Mouse (Mus musculus): ENCODE data around the gene Fam83f. TPM values are rescaled to one million over a fixed set of nuclear protein-coding genes. Genes with fewer than 3 reads are reported as not detected.

The Fam83f gene
- polyA plus RNA-seq, 1 experiment from 2014 or later = 0.60 TPM

GRCm38 (mm10) chr15:80739972-80740371 is 68.3 kb downstream of the Fam83f start:
- WGBS = 91% methylated on average over 1 of the region's 1 CpGs
- Histone ChIP-seq H3K27me3 (ENCODE audit: insufficient read depth, poor library complexity, severe bottlenecking) (no peaks in the 10 kb centered on the region), H3K9me3 (no peaks in the 10 kb centered on the region), H3K27ac (no peak overlapping the region), H3K36me3 (no peaks in the 10 kb centered on the region), H3K4me1 (replicated peaks) (no peaks in the 10 kb centered on the region), H3K4me3 (no peak overlapping the region)
- no peak for DNase-seq (ENCODE audit: low spot score)

GRCm38 (mm10) chr15:80741836-80742235 is 70.2 kb downstream of the Fam83f start:
- no peaks in the 10 kb centered on the region for H3K9me3 ChIP-seq
- WGBS = 92% methylated on average over 1 of the region's 1 CpGs
- no peaks in the 10 kb centered on the region for H3K4me1 ChIP-seq (replicated peaks)
- no peak overlapping the region for H3K4me3 ChIP-seq
- no peaks in the 10 kb centered on the region for H3K27me3 ChIP-seq (ENCODE audit: insufficient read depth, poor library complexity, severe bottlenecking)
- H3K27ac ChIP-seq = no peak overlapping the region
- no peaks in the 10 kb centered on the region for H3K36me3 ChIP-seq
- DNase-seq (ENCODE audit: low spot score) = no peak

GRCm38 (mm10) chr15:80742991-80743474 is 71.4 kb downstream of the Fam83f start:
- no peak overlapping the region for H3K4me3 ChIP-seq
- no peak overlapping the region for H3K27ac ChIP-seq
- WGBS = 86% methylated on average over 3 of the region's 3 CpGs
- no peaks in the 10 kb centered on the region for H3K9me3 ChIP-seq
- DNase-seq (ENCODE audit: low spot score) = no peak
- H3K27me3 ChIP-seq (ENCODE audit: insufficient read depth, poor library complexity, severe bottlenecking) = no peaks in the 10 kb centered on the region
- no peaks in the 10 kb centered on the region for H3K36me3 ChIP-seq
- no peaks in the 10 kb centered on the region for H3K4me1 ChIP-seq (replicated peaks)

- no peaks in the 10 kb centered on the region for H3K27me3 ChIP-seq (ENCODE audit: insufficient read depth, poor library complexity, severe bottlenecking)
- H3K27ac ChIP-seq = no peak overlapping the region
- no peaks in the 10 kb centered on the region for H3K4me1 ChIP-seq (replicated peaks)
- H3K4me3 ChIP-seq = no peak overlapping the region
- H3K36me3 ChIP-seq = no peaks in the 10 kb centered on the region
- no peak for DNase-seq (ENCODE audit: low spot score)
- 88% methylated on average over 7 of the region's 7 CpGs for WGBS
- no peaks in the 10 kb centered on the region for H3K9me3 ChIP-seq
Measured at GRCm38 (mm10) chr15:80743606-80744005, 72.0 kb downstream of the Fam83f start.

- no peaks in the 10 kb centered on the region for H3K36me3 ChIP-seq
- no peak for DNase-seq (ENCODE audit: low spot score)
- WGBS = 89% methylated on average over 3 of the region's 3 CpGs
- no peak overlapping the region for H3K4me3 ChIP-seq
- no peaks in the 10 kb centered on the region for H3K27me3 ChIP-seq (ENCODE audit: insufficient read depth, poor library complexity, severe bottlenecking)
- no peaks in the 10 kb centered on the region for H3K9me3 ChIP-seq
- no peak overlapping the region for H3K27ac ChIP-seq
- no peaks in the 10 kb centered on the region for H3K4me1 ChIP-seq (replicated peaks)
Measured at GRCm38 (mm10) chr15:80744667-80745422, 73.2 kb downstream of the Fam83f start.

DNA sequence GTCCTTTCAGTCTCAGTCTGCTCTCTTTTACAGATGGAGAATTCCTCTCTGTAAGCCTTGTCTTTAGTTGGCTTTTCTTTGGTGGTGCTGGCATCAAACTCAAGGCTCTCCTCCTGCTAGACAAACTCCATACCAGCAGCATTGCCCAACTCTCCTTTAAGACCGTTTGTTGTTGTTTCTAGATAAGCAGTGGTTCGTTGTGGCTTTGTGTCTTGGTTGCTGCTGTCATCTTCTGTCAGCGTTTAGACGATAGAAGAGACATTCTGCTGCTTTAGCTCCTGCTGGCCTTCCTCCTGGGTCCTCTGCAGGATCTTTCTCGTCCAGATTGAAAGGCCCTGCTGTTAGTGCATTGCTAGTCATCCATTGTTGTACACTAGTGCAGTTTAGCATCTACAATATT is 77.3 kb downstream of the Fam83f start:
- no peak overlapping the region for H3K4me3 ChIP-seq
- no peak overlapping the region for H3K27ac ChIP-seq
- no peaks in the 10 kb centered on the region for H3K27me3 ChIP-seq (ENCODE audit: insufficient read depth, poor library complexity, severe bottlenecking)
- DNase-seq (ENCODE audit: low spot score) = no peak
- H3K36me3 ChIP-seq = no peaks in the 10 kb centered on the region
- no peaks in the 10 kb centered on the region for H3K4me1 ChIP-seq (replicated peaks)
- H3K9me3 ChIP-seq = no peaks in the 10 kb centered on the region
- WGBS = 70% methylated on average over 5 of the region's 5 CpGs

Other genes starting within 250 kb of the Fam83f start
- gene Enthd1, start 106.7 kb upstream of the Fam83f start, polyA plus RNA-seq (2016; fragmentation: Nextera tagmentation; extraction: Ambion mirVana) = not detected in 2 replicates
- gene Grap2, start 99.3 kb upstream of the Fam83f start, polyA plus RNA-seq (2016; fragmentation: Nextera tagmentation; extraction: Ambion mirVana) = 1.3 and 2.0 TPM in 2 replicates
- gene Tnrc6b, start 39.5 kb downstream of the Fam83f start, polyA plus RNA-seq (2016; fragmentation: Nextera tagmentation; extraction: Ambion mirVana) = 42.7 and 43.3 TPM in 2 replicates

Data from hindbrain, embryonic 10.5 days (tissue).